Mouse (Mus musculus): ENCODE data around the gene Ptprs. TPM values are rescaled to one million over a fixed set of nuclear protein-coding genes. Genes with fewer than 3 reads are reported as not detected.

Ptprs gene
- polyA plus RNA-seq, 1 experiment from 2014 or later, result 314 TPM

DNA sequence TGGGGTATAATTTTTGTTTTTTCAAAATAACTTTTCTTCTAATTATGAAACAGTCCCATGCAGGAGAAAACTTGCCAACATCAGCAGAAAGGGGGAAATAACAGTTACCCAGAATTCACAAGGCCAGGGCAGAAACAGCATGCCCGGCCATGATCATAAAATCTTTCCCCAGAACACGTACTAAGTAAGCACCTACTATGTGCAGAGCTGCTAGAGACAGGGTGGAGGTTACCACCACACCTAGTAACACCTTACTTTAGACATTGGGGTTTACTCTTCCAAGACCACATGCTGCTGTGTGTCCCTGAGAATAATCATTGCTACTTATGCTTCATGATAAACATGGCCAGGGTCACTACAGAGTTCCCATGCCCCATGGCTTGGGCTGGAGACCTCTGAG, 11.9 kb downstream of the Ptprs start:
- H3K4me1 ChIP-seq, result peaks cover 73% of the 10 kb centered on the region
- no peaks in the 10 kb centered on the region for H3K27me3 ChIP-seq (replicated peaks)
- H3K9ac ChIP-seq, result no peak overlapping the region
- no peak for ATAC-seq (ENCODE audit: low FRiP score, low read depth)
- H3K27ac ChIP-seq, result no peak overlapping the region
- 92% methylated on average over 2 of the region's 2 CpGs for WGBS
- peaks cover 14% of the 10 kb centered on the region; the same call in 1 of the 2 replicates for H3K36me3 ChIP-seq
- no peak overlapping the region for H3K4me3 ChIP-seq
- H3K9me3 ChIP-seq, result no peaks in the 10 kb centered on the region
- no peak overlapping the region for H3K4me2 ChIP-seq (replicated peaks)

GRCm38 (mm10) chr17:56463500-56463899, 12.8 kb downstream of the Ptprs start:
- H3K9me3 ChIP-seq, result no peaks in the 10 kb centered on the region
- H3K4me1 ChIP-seq, result peaks cover 69% of the 10 kb centered on the region
- H3K27ac ChIP-seq, result peak overlapping the region; percentile 72; the same call in 1 of the 2 replicates
- H3K27me3 ChIP-seq (replicated peaks), result no peaks in the 10 kb centered on the region
- 0 out of 2 replicates have a peak overlapping the region, but pooled peaks have one; percentile 5 for H3K9ac ChIP-seq
- no peak overlapping the region for H3K4me3 ChIP-seq
- no peak for ATAC-seq (ENCODE audit: low FRiP score, low read depth)
- 54% methylated on average over 1 of the region's 1 CpGs for WGBS
- peaks cover 6% of the 10 kb centered on the region; the same call in 1 of the 2 replicates for H3K36me3 ChIP-seq
- peak overlapping the region; percentile 91 for H3K4me2 ChIP-seq (replicated peaks)

GRCm38 (mm10) chr17:56462835-56463455, 13.3 kb downstream of the Ptprs start:
- H3K4me1 ChIP-seq, result peaks cover 64% of the 10 kb centered on the region
- peak overlapping the region; percentile 45 for H3K4me3 ChIP-seq
- H3K4me2 ChIP-seq (replicated peaks), result peak overlapping the region; percentile 91
- H3K36me3 ChIP-seq, result peaks cover 8% of the 10 kb centered on the region; the same call in 1 of the 2 replicates
- H3K9ac ChIP-seq, result peak overlapping the region; percentile 62; the same call in 1 of the 2 replicates
- peak overlapping the region; percentile 72 for H3K27ac ChIP-seq
- H3K27me3 ChIP-seq (replicated peaks), result no peaks in the 10 kb centered on the region
- ATAC-seq (ENCODE audit: low FRiP score, low read depth), result no peak
- no peaks in the 10 kb centered on the region for H3K9me3 ChIP-seq
- 2% methylated on average over 17 of the region's 17 CpGs for WGBS

DNA sequence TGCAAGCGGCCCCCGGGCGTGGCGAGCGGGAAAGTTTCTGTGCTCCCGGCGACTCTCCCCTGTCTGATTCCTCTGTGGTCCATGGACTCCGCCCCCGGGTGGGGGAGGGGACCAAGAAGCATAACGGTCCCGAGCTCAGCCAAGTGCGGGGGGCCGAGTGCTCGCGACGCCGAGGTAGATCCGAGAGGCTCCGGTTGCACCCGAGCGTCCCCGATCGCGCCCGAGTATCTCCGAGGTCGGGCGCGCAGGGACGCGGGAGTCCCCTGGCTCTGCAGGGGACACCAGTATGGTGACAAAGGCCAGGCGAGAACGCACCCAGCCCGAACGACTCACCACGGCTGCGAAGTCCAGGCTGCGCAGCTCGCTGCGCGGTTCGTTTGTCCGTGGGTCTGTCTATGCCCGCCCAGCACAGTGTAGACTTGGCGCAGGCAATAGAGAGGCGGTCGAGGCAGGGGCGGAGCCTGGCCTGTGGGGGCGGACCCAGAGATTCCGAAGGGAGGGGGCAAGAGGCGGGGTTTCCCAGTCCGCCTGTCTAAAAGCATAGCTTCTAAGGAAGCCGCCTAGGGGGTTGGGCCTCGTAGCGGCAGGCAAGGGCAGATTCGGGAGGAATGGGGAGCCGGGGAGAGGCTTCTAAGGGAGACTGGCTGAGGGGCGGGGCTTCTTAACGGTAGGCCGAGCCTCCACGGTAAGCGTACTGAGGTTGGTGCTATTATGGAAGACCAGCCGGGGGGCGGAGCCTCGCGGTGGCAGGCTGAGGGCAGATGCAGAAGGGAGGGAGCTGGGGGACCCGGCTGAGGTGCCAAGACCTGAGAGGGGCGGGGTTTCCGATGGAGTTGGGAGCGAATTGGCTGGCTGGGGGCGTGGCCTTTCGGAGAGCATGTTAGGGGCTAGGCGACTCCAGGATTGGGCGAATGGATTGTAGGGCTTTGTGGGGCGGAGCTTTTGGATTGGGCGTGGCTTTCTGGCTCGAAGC, 14.2 kb downstream of the Ptprs start:
- peak overlapping the region; percentile 45 for H3K4me3 ChIP-seq
- WGBS, result under 1% methylated on average over 77 of the region's 77 CpGs
- H3K4me1 ChIP-seq, result peaks cover 56% of the 10 kb centered on the region
- no peaks in the 10 kb centered on the region for H3K27me3 ChIP-seq (replicated peaks)
- peaks cover 17% of the 10 kb centered on the region for H3K36me3 ChIP-seq
- ATAC-seq (ENCODE audit: low FRiP score, low read depth), result peak; percentile 93
- peak overlapping the region; percentile 91 for H3K4me2 ChIP-seq (replicated peaks)
- peak overlapping the region; percentile 72 for H3K27ac ChIP-seq
- H3K9ac ChIP-seq, result peak overlapping the region; percentile 62
- H3K9me3 ChIP-seq, result no peaks in the 10 kb centered on the region

DNA sequence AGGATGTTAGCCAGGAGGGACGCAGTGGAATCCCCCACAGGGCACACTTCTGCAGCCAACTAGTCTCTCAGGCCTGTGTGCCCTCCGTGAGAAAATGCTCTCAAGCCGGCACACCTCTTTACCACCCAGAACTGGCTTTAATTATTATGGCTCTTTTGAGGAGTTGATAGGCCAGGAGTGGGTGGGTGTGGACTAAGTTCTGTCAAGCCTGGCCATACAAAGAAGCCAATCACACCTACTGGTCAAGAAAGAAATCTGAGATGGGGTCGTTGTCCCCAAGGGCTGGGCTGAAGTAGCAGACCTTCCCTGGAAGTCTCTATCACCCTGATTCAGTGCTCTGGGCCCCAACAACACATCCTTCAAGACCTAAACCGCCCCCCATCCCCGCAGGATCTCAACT, 15.4 kb downstream of the Ptprs start:
- ATAC-seq (ENCODE audit: low FRiP score, low read depth), result no peak
- 13% methylated on average over 6 of the region's 6 CpGs for WGBS

GRCm38 (mm10) chr17:56457442-56457841, 18.8 kb downstream of the Ptprs start:
- H3K9me3 ChIP-seq, result no peaks in the 10 kb centered on the region
- ATAC-seq (ENCODE audit: low FRiP score, low read depth), result no peak
- H3K27ac ChIP-seq, result no peak overlapping the region
- no peak overlapping the region for H3K4me2 ChIP-seq (replicated peaks)
- 88% methylated on average over 1 of the region's 1 CpGs for WGBS
- H3K36me3 ChIP-seq, result peaks cover 60% of the 10 kb centered on the region
- no peaks in the 10 kb centered on the region for H3K27me3 ChIP-seq (replicated peaks)
- no peak overlapping the region for H3K4me3 ChIP-seq
- H3K9ac ChIP-seq, result no peak overlapping the region
- peaks cover 27% of the 10 kb centered on the region for H3K4me1 ChIP-seq

More for the DNA sequence above, 15.4 kb downstream of the Ptprs start:
- H3K4me1 ChIP-seq, result peaks cover 49% of the 10 kb centered on the region
- peaks cover 29% of the 10 kb centered on the region for H3K36me3 ChIP-seq
- peak overlapping the region; percentile 91 for H3K4me2 ChIP-seq (replicated peaks)
- peak overlapping the region; percentile 72; the same call in 1 of the 2 replicates for H3K27ac ChIP-seq
- peak overlapping the region; percentile 62 for H3K9ac ChIP-seq
- peak overlapping the region; percentile 45 for H3K4me3 ChIP-seq
- H3K9me3 ChIP-seq, result no peaks in the 10 kb centered on the region
- no peaks in the 10 kb centered on the region for H3K27me3 ChIP-seq (replicated peaks)

DNA sequence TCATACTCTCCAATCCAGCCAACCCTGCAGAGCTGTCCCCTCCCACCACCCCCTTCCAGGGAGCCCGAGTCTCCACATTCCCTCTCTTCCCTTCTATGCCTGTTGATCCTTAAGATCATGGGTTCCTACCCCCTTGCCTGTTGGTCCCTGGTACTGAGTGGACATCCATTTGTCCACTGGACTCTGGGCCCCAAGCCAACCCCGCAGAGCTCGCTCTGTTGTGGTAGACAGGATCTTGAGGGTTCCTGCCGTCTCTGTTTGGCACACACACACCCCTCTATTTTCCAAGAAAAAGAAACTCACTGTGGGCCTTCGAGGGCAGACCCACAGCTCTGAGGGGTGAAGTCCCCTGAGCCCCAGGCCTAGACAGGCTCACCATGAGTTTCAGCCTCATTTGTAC, 19.9 kb downstream of the Ptprs start:
- Histone ChIP-seq H3K9ac (0 out of 2 replicates have a peak overlapping the region, but pooled peaks have one; percentile 5), H3K4me1 (peaks cover 22% of the 10 kb centered on the region), H3K36me3 (peaks cover 71% of the 10 kb centered on the region), H3K4me3 (no peak overlapping the region), H3K9me3 (no peaks in the 10 kb centered on the region), H3K27ac (no peak overlapping the region), H3K4me2 (replicated peaks) (no peak overlapping the region), H3K27me3 (replicated peaks) (no peaks in the 10 kb centered on the region)
- WGBS, result 91% methylated on average over 5 of the region's 5 CpGs
- no peak for ATAC-seq (ENCODE audit: low FRiP score, low read depth)

- WGBS, result 70% methylated on average over 4 of the region's 4 CpGs
- no peaks in the 10 kb centered on the region for H3K9me3 ChIP-seq
- 0 out of 2 replicates have a peak overlapping the region, but pooled peaks have one; percentile 29 for H3K9ac ChIP-seq
- H3K27ac ChIP-seq, result no peak overlapping the region
- no peak for ATAC-seq (ENCODE audit: low FRiP score, low read depth)
- H3K4me2 ChIP-seq (replicated peaks), result no peak overlapping the region
- H3K4me1 ChIP-seq, result peaks cover 2% of the 10 kb centered on the region; the same call in 1 of the 2 replicates
- H3K4me3 ChIP-seq, result no peak overlapping the region
- H3K36me3 ChIP-seq, result peaks cover 98% of the 10 kb centered on the region
- no peaks in the 10 kb centered on the region for H3K27me3 ChIP-seq (replicated peaks)
Measured at GRCm38 (mm10) chr17:56453689-56454088, 22.6 kb downstream of the Ptprs start.

DNA sequence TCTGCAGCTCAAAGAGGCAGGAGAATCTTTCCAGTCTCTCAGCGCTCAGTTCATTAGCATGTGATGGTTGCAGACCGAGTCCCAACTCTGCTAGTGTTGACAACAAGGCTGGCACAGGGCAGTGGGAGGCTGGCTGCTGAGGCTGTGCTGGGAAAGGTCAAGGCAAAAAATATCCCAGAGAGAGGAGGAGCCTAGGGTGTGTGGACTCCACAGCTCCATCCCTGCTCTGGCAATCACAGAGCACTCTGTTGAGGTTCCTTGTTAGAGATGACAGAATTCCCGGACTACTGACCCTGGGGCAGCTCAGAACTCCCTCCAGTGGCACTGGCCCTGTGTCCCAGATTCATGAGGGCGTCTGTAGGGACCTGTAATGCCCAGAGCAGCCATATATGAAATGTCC, 23.0 kb downstream of the Ptprs start:
- no peaks in the 10 kb centered on the region; the same call in 1 of the 2 replicates for H3K4me1 ChIP-seq
- H3K4me2 ChIP-seq (replicated peaks), result no peak overlapping the region
- ATAC-seq (ENCODE audit: low FRiP score, low read depth), result no peak
- H3K9me3 ChIP-seq, result no peaks in the 10 kb centered on the region
- H3K9ac ChIP-seq, result no peak overlapping the region
- H3K36me3 ChIP-seq, result peaks cover 100% of the 10 kb centered on the region
- H3K27ac ChIP-seq, result no peak overlapping the region
- H3K4me3 ChIP-seq, result no peak overlapping the region
- no peaks in the 10 kb centered on the region for H3K27me3 ChIP-seq (replicated peaks)
- WGBS, result 76% methylated on average over 4 of the region's 4 CpGs

GRCm38 (mm10) chr17:56447716-56448115, 28.6 kb downstream of the Ptprs start:
- H3K4me2 ChIP-seq (replicated peaks), result no peak overlapping the region
- no peaks in the 10 kb centered on the region for H3K9me3 ChIP-seq
- no peak overlapping the region for H3K9ac ChIP-seq
- ATAC-seq (ENCODE audit: low FRiP score, low read depth), result no peak
- no peaks in the 10 kb centered on the region for H3K27me3 ChIP-seq (replicated peaks)
- H3K4me1 ChIP-seq, result peaks cover 12% of the 10 kb centered on the region
- H3K36me3 ChIP-seq, result peaks cover 91% of the 10 kb centered on the region
- no peak overlapping the region for H3K27ac ChIP-seq
- H3K4me3 ChIP-seq, result no peak overlapping the region
- 92% methylated on average over 2 of the region's 2 CpGs for WGBS

DNA sequence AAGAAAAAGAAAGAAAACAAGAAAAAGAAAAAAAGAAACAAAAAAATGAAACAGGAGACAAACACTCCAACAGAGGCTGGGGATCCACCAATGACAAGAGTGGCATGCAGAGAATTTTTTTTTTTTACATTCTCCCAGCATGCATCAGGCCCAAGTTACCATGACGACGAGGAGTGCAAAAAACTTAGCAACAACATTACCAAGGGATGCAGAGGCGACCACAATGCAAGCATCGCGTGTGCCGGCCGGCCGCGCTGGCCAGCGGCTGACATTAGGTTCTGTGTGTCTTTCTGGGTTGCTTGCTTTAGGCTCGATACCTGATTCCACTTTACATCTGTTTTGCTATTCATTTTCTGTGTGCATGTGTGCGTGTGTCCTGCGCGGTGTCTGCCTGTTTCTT, 30.9 kb downstream of the Ptprs start:
- peaks cover 86% of the 10 kb centered on the region for H3K36me3 ChIP-seq

GRCm38 (mm10) chr17:56444771-56445170, 31.5 kb downstream of the Ptprs start:
- H3K27me3 ChIP-seq (replicated peaks), result no peaks in the 10 kb centered on the region
- no peak overlapping the region for H3K9ac ChIP-seq
- peaks cover 80% of the 10 kb centered on the region for H3K36me3 ChIP-seq
- no peaks in the 10 kb centered on the region for H3K9me3 ChIP-seq
- H3K4me2 ChIP-seq (replicated peaks), result no peak overlapping the region
- H3K27ac ChIP-seq, result no peak overlapping the region
- ATAC-seq (ENCODE audit: low FRiP score, low read depth), result no peak
- no peak overlapping the region for H3K4me3 ChIP-seq
- peaks cover 28% of the 10 kb centered on the region for H3K4me1 ChIP-seq
- WGBS, result 94% methylated on average over 3 of the region's 3 CpGs

More for the DNA sequence above, 30.9 kb downstream of the Ptprs start:
- Histone ChIP-seq H3K9me3 (no peaks in the 10 kb centered on the region), H3K27me3 (replicated peaks) (no peaks in the 10 kb centered on the region), H3K9ac (no peak overlapping the region), H3K4me1 (peaks cover 23% of the 10 kb centered on the region), H3K4me2 (replicated peaks) (no peak overlapping the region), H3K4me3 (no peak overlapping the region), H3K27ac (no peak overlapping the region)
- no peak for ATAC-seq (ENCODE audit: low FRiP score, low read depth)
- 43% methylated on average over 14 of the region's 14 CpGs for WGBS
